Mouse (Mus musculus) fat pad, adult 2 months (tissue): Measurements from ENCODE around the gene Tex19.2.

ENCODE experiments used
- DNase-seq: peaks from one replicate; pipeline ENCODE4 v3.0.0-alpha.2; 2011; ENCODE audit warnings: low read depth, low spot score; ENCODE audit errors: extremely low read depth

The Tex19.2 gene

DNA sequence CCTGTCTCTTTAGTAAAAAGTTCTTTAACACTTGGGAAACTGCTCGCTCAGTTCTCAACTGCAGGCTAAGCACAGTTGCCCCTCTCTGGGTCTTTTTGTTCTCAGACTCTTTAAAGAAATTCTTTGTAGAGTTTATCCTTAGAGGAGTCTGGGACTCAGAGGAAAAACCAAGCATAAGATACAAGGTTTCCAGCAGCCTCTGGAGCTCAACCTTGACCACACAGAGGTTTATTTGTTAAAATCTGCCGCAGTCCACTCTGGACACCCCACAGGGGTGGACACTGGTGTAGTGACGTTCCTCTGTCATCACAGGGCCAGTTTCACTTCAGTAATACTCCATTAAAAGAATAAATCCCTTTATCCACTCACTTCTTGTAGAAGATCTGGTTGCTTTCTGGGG is at the start of gene Tex19.2:
Tex19.2 (minus strand) TSS at position 101 of the 400 bp plus-strand sequence.
- no peak for DNase-seq

DNA sequence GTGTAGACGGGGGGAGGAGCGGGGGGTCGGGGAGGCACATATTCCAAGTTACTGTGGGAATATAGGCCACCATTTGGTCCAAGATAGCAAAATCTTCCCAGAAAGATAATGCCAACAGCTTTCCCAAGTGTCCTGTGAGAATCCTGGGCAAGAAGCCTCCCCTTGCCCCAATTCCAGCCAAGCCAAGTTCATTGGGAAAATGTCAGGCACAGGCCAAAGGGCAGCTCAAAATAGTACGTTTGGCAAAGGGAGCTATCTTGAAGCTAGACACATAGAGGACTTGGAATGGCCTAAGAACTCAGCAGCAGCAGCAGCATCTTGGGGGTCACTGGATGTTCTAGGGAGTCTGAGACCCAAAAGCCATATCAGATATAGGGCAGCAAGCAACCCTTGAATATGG is 45.3 kb upstream of the Tex19.2 start:
- no peak for DNase-seq

GRCm38 (mm10) chr11:121160636-121161346 is 42.3 kb upstream of the Tex19.2 start:
- DNase-seq = no peak

GRCm38 (mm10) chr11:121159971-121160370 is 41.5 kb upstream of the Tex19.2 start, which contains the start of gene Uts2r:
Uts2r (plus strand) TSS chr11:121160271.
- no peak for DNase-seq

DNA sequence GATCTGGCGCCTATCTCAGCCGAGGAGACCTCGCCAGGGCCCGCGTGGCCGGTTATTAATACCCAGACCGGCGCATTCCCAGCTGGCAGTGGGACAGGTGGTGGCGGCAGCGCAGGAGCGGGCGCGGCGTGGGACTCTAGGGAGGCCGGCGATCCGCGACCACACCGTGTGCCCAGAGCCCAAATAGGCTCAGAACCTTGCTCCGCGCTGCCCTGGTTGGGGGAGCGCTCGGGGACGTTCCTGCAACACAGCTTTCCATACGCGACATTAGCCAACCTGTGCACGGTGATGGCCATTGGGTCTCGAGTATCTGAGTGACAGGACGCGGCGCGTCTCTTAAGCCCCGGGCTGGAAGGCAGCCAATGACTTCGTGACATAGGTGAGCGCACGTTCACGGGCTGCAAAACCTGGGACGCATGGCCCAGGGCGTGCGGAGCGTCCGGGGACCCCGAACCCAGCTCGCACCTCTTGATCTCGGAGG is 38.0 kb upstream of the Tex19.2 start:
- no peak for DNase-seq

- no peak for DNase-seq
These were observed 35.7 kb upstream of the Tex19.2 start for GRCm38 (mm10) chr11:121154203-121154602.

- DNase-seq = no peak
These were observed 29.7 kb upstream of the Tex19.2 start for GRCm38 (mm10) chr11:121148193-121148592.

DNA sequence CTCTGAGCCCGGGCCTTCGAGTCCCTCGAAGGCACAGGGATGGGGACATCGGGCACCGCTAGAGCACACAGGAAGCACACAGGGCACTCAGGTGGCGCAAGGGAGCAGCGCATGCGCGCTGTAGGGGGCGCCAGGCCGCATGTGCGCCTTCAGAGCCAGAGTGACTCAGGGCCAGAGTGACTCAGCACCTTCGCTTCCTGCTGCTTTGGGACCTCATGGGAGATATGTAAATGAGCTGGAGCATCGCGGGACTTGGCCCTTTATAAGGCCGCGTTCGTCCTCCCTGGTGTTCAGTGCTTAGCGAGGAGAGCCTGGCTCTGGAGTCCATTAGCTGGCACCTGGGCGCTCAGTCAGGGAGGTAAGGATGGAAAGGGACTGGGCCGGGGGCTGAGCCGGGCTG is 27.4 kb upstream of the Tex19.2 start, which contains the start of gene Tex19.1:
Tex19.1 (plus strand) TSS at position 279 of the 400 bp plus-strand sequence.
- no peak for DNase-seq

GRCm38 (mm10) chr11:121143325-121144015 is 25.0 kb upstream of the Tex19.2 start:
- peak; percentile 16 for DNase-seq

DNA sequence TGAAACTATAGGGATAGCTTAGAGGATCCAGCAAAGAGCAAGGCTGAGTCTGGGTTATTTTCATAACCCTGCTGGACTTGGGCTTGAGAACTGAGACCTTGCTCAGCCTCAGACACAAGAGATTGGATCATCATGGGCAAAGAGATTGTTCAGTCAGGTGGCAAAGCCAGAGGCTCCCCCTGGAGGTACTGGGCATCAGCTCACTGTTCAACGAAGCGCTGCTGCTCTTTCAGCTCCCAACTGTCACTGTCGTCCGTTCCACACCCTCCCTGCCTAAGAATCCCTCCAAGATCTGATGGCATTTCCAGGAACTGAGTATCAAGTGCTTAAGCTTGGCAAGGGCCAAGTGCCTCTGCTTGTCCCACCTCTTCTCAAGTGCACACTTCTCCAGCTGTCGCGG is 20.3 kb upstream of the Tex19.2 start:
- DNase-seq = no peak

DNA sequence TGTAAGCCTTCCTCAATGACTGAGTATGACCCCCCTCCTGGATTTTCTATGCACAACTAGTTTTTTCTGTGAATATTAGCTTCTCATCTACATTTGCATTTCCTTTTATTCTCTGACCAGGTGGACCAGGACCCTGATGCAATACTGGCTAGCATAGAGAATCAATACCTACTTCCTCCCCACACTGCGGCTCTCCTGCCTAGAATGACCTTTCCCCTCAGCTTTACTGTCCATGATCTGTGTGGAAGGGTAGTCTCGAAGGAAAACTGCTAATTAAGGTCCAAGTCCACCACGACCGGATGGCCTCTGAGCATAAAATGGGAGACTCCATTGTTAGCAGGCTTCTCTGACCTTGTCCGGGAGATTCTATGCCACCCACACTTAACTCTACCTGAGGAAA is 19.2 kb upstream of the Tex19.2 start:
- DNase-seq = no peak

DNA sequence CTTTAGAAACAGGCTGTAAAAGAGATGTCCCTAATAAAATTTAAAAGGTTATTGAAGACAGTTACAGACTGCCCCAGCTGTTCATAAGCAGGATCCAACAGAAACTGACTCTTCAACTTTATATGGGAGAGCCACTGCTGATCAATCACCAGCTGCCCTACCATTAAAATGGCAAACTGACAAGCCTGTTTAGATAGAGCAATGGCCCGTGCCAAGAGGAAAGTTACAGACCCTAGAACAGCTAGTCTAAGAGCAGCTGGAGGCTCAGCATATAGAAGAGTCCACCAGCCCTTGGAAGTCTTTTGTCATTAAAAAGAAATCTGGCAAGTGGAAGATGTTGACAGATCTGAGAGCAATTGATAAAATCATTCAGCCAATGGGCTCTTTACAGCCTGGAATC is 16.1 kb upstream of the Tex19.2 start:
- no peak for DNase-seq

DNA sequence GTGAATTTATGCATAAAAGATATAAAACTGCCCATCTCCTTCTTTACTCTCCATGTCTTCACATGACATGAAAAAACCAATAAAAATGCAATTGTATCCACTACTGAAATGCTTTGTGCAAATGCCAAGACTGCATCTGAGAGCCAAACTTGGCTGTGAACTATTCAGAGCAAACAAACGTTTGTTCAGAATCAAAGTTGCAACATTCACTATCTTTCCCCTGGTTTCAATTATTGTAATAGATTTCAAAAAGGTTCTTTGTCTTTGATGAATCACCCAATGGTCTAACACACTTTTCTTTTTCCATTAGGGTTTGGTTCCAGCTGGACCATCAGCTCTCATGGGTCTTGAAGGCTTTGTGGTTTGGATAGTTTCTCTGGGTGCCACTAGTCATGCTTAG is 11.1 kb upstream of the Tex19.2 start:
- DNase-seq = no peak

DNA sequence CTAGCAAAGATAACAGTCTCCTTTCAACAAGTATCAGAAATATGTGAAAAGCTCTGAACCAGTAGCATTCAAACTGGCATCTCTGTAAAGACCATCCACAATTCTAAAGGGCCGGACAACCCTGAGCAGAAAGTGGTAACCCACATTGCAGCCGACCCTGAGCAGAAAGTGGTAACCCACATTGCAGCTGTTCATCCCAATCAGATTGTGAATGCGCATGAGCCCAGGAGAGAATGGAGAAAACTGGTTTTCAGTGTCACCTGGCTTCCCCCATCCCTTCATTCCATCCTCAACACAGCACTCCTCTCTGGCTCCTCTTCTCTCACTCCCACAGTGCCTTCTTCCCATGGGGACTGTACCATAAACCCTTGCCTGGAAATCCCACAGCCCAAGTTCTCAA is 9.0 kb upstream of the Tex19.2 start:
- no peak for DNase-seq

DNA sequence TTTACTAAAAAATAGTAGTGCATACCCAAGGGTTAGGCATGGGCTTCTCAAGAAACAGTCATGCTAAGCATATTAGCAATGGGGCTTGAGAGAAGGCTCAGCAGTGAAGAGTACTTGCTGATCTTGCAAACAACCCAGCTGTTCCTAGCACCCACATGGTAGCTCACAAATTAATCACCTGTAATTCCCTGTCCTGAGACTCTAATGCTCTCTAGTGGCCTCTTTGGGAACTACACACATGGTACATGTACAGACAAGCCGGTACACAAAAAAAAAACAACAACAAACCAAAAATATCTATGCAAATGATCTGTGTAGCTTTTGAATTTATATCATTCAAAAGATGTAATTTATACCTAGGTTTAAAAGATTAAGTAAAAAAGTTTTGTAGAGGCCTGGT is 7.9 kb upstream of the Tex19.2 start:
- no peak for DNase-seq

DNA sequence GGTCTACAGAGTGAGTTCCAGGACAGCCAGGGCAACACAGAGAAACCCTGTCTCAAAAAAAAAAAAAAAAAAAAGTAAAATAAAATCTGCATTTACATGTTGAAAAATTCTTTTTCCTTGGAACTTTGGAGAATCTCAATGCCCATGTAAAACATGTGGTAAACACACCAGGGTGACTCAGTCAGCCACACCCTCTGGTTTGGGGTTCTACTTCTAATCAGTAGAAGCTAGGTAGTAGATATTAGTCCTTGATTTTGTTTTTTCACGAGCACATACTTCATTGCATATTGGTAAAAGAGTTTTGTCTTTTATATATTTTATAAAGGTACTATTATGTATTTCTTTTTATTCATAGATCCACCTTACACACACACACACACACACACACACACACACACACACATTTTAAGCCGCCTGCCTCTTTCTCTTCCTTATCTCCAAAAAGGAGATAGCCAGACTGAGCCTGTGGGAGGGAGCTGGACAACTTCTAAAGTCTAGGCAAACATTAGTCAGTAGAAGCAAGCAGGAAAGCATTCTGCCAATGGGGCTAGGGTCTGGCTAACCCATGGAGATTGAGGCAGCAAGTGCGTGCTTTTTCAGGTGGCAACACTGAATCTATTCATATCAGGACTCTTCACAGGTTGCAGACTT is 7.2 kb upstream of the Tex19.2 start:
- no peak for DNase-seq

DNA sequence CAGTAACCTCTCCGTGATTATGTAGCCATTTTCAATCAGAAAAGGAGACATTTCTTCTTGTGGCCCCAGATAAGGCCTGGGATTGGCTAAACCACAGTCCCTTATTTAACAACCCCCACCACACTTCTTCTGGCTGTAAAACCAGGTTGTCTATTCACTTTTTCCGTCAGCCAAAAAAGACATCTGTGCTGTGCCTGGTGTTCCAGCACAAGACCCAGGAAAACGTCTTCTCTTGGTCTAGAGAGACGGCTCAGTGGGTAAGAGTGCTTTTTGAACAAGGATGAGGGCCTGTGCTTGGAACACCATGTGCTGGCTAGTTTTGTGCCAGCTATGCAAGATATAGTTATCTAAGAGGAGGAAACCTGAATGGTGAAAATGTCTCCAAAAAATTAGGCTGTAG is 5.0 kb upstream of the Tex19.2 start:
- DNase-seq = no peak

GRCm38 (mm10) chr11:121122024-121122670 is 3.7 kb upstream of the Tex19.2 start:
- no peak for DNase-seq

GRCm38 (mm10) chr11:121121151-121121550 is 2.7 kb upstream of the Tex19.2 start:
- no peak for DNase-seq

GRCm38 (mm10) chr11:121118106-121118505 is 371 bp downstream of the Tex19.2 start:
- no peak for DNase-seq

- no peak for DNase-seq
These were observed 6.2 kb downstream of the Tex19.2 start for GRCm38 (mm10) chr11:121112091-121112775.
